Mouse (Mus musculus): ENCODE results near the gene Lacc1.

Lacc1 gene

GRCm38 (mm10) chr14:76979569-76979968 lies 57.1 kb downstream of the Lacc1 start:
- DNase-seq (ENCODE audit: low read depth, low spot score): no peak
